Mouse (Mus musculus): Measurements from ENCODE around the gene 2900026A02Rik. TPM values are rescaled to one million over a fixed set of nuclear protein-coding genes. Genes with fewer than 3 reads are reported as not detected.

2900026A02Rik gene
- total RNA-seq (2021), result 10 to 100 TPM; 19.2 to 21.4 TPM
- 18.0 and 24.5 TPM in 2 replicates for polyA plus RNA-seq (2012; rRNA removed)
- long read RNA-seq, full-length matches to known transcripts, result 3 of 8 reads
- long read RNA-seq, partial matches to known transcripts, result 1 of 8 reads
- long read RNA-seq, other reads (novel, unspliced or antisense), result 4 of 8 reads

- TF ChIP-seq CTCF (IDR thresholded peaks at IDR 0.05), result peak; percentile 93
- TF ChIP-seq POLR2A (IDR thresholded peaks at IDR 0.05; ENCODE audit: insufficient read depth, low read depth, low read length), result no peak
- TF ChIP-seq EP300 (IDR thresholded peaks at IDR 0.05; ENCODE audit: insufficient read depth, low read depth, low read length), result 0 out of 2 replicates have a peak, but pooled peaks have one; percentile 17
- Histone ChIP-seq H3K4me3 (peak within 1 kb of the TSS; percentile 81), H3K4me1 (ENCODE audit: control insufficient read depth, insufficient read depth, low read length) (peaks cover 27% of the 10 kb centered on the region), H3K36me3 (ENCODE audit: control insufficient read depth, insufficient read depth, low read length) (no peaks in the 10 kb centered on the region), H3K27ac (peak within 1 kb of the TSS; percentile 79), H3K9ac (ENCODE audit: low read depth, low read length) (peak within 1 kb of the TSS; percentile 85), H3K79me2 (replicated peaks; ENCODE audit: control insufficient read depth, insufficient read depth, low read length) (no peaks in the 10 kb centered on the region), H3K27me3 (ENCODE audit: control insufficient read depth, insufficient read depth, low read length) (no peaks in the 10 kb centered on the region)
- intact Hi-C loops (cut with DNase I), result loop anchor here (1.0 to 10.0 kb wide), 2 partner anchors 41 to 347 kb away; no protein-coding TSS in a partner anchor
- DNase-seq, result peak; percentile 88 to 93
- 8% methylated on average over 60 of the region's 62 CpGs for WGBS
These were observed at the start of gene 2900026A02Rik for GRCm38 (mm10) chr5:113221147-113221865. Gene 2900026A02Rik, minus strand, starts transcription at chr5:113221236.

GRCm38 (mm10) chr5:113270043-113270442, 49.0 kb upstream of the 2900026A02Rik start:
- Histone ChIP-seq H3K27me3 (ENCODE audit: control insufficient read depth, insufficient read depth, low read length) (no peaks in the 10 kb centered on the region), H3K4me3 (no peak overlapping the region), H3K27ac (no peak overlapping the region), H3K4me1 (ENCODE audit: control insufficient read depth, insufficient read depth, low read length) (peaks cover 2% of the 10 kb centered on the region), H3K36me3 (ENCODE audit: control insufficient read depth, insufficient read depth, low read length) (no peaks in the 10 kb centered on the region), H3K79me2 (replicated peaks; ENCODE audit: control insufficient read depth, insufficient read depth, low read length) (no peaks in the 10 kb centered on the region), H3K9ac (ENCODE audit: low read depth, low read length) (no peak overlapping the region)
- no peak for DNase-seq
- TF ChIP-seq POLR2A (IDR thresholded peaks at IDR 0.05; ENCODE audit: insufficient read depth, low read depth, low read length) (no peak), CTCF (IDR thresholded peaks at IDR 0.05) (peak; percentile 12; the same call in 1 of the 2 replicates), EP300 (IDR thresholded peaks at IDR 0.05; ENCODE audit: insufficient read depth, low read depth, low read length) (no peak)
- intact Hi-C loops (cut with DNase I), result no loop called here
- WGBS, result 81% methylated on average over 3 of the region's 3 CpGs

GRCm38 (mm10) chr5:113268246-113268645, 47.2 kb upstream of the 2900026A02Rik start:
- H3K4me3 ChIP-seq, result no peak overlapping the region
- TF ChIP-seq CTCF (IDR thresholded peaks at IDR 0.05) (no peak), EP300 (IDR thresholded peaks at IDR 0.05; ENCODE audit: insufficient read depth, low read depth, low read length) (no peak), POLR2A (IDR thresholded peaks at IDR 0.05; ENCODE audit: insufficient read depth, low read depth, low read length) (no peak)
- H3K27me3 ChIP-seq (ENCODE audit: control insufficient read depth, insufficient read depth, low read length), result no peaks in the 10 kb centered on the region
- H3K27ac ChIP-seq, result no peak overlapping the region
- DNase-seq, result no peak
- peaks cover 2% of the 10 kb centered on the region for H3K4me1 ChIP-seq (ENCODE audit: control insufficient read depth, insufficient read depth, low read length)
- H3K36me3 ChIP-seq (ENCODE audit: control insufficient read depth, insufficient read depth, low read length), result no peaks in the 10 kb centered on the region
- no peaks in the 10 kb centered on the region for H3K79me2 ChIP-seq (replicated peaks; ENCODE audit: control insufficient read depth, insufficient read depth, low read length)
- intact Hi-C loops (cut with DNase I), result no loop called here
- no peak overlapping the region for H3K9ac ChIP-seq (ENCODE audit: low read depth, low read length)

- H3K9ac ChIP-seq (ENCODE audit: low read depth, low read length), result no peak overlapping the region
- H3K4me3 ChIP-seq, result no peak overlapping the region
- no peaks in the 10 kb centered on the region; the same call in 1 of the 2 replicates for H3K4me1 ChIP-seq (ENCODE audit: control insufficient read depth, insufficient read depth, low read length)
- intact Hi-C loops (cut with DNase I), result no loop called here
- H3K27ac ChIP-seq, result no peak overlapping the region
- H3K27me3 ChIP-seq (ENCODE audit: control insufficient read depth, insufficient read depth, low read length), result no peaks in the 10 kb centered on the region
- WGBS, result 78% methylated on average over 8 of the region's 8 CpGs
- H3K36me3 ChIP-seq (ENCODE audit: control insufficient read depth, insufficient read depth, low read length), result no peaks in the 10 kb centered on the region
- TF ChIP-seq CTCF (IDR thresholded peaks at IDR 0.05) (no peak), EP300 (IDR thresholded peaks at IDR 0.05; ENCODE audit: insufficient read depth, low read depth, low read length) (no peak), POLR2A (IDR thresholded peaks at IDR 0.05; ENCODE audit: insufficient read depth, low read depth, low read length) (no peak)
- no peak for DNase-seq
- H3K79me2 ChIP-seq (replicated peaks; ENCODE audit: control insufficient read depth, insufficient read depth, low read length), result no peaks in the 10 kb centered on the region
These were observed 44.6 kb upstream of the 2900026A02Rik start for GRCm38 (mm10) chr5:113265637-113266036.

GRCm38 (mm10) chr5:113250806-113251205, 29.8 kb upstream of the 2900026A02Rik start:
- DNase-seq, result no peak
- Histone ChIP-seq H3K9ac (ENCODE audit: low read depth, low read length) (no peak overlapping the region), H3K79me2 (replicated peaks; ENCODE audit: control insufficient read depth, insufficient read depth, low read length) (no peaks in the 10 kb centered on the region), H3K4me1 (ENCODE audit: control insufficient read depth, insufficient read depth, low read length) (no peaks in the 10 kb centered on the region), H3K36me3 (ENCODE audit: control insufficient read depth, insufficient read depth, low read length) (no peaks in the 10 kb centered on the region), H3K4me3 (no peak overlapping the region), H3K27ac (no peak overlapping the region), H3K27me3 (ENCODE audit: control insufficient read depth, insufficient read depth, low read length) (no peaks in the 10 kb centered on the region)
- 92% methylated on average over 11 of the region's 11 CpGs for WGBS
- TF ChIP-seq EP300 (IDR thresholded peaks at IDR 0.05; ENCODE audit: insufficient read depth, low read depth, low read length) (no peak), POLR2A (IDR thresholded peaks at IDR 0.05; ENCODE audit: insufficient read depth, low read depth, low read length) (no peak), CTCF (IDR thresholded peaks at IDR 0.05) (no peak)
- intact Hi-C loops (cut with DNase I), result no loop called here

Measured in heart, adult 2 months (tissue).